Mouse (Mus musculus) kidney, postnatal 10 days (tissue): Measurements from ENCODE around the gene Ccdc42.

Experiments used
- DNase-seq: peaks from one replicate; pipeline ENCODE4 v3.0.0; 2021; ENCODE audit warnings: mixed read lengths

Ccdc42 gene

GRCm38 (mm10) chr11:68586721-68587120, at the start of gene Ccdc42:
Ccdc42 (plus strand) TSS chr11:68587021.
- DNase-seq, result no peak

- no peak for DNase-seq
These were observed 47.2 kb upstream of the Ccdc42 start for GRCm38 (mm10) chr11:68539621-68540020.

- peak; percentile 76 for DNase-seq
These were observed 42.3 kb upstream of the Ccdc42 start for GRCm38 (mm10) chr11:68544554-68544953.

GRCm38 (mm10) chr11:68545172-68545571, 41.6 kb upstream of the Ccdc42 start:
- no peak for DNase-seq

- no peak for DNase-seq
These were observed 41.1 kb upstream of the Ccdc42 start for GRCm38 (mm10) chr11:68545682-68546222.

- DNase-seq, result no peak
These were observed 39.3 kb upstream of the Ccdc42 start for GRCm38 (mm10) chr11:68547484-68547883.

GRCm38 (mm10) chr11:68549597-68549996, 37.2 kb upstream of the Ccdc42 start:
- DNase-seq, result no peak

- no peak for DNase-seq
These were observed 36.5 kb upstream of the Ccdc42 start for GRCm38 (mm10) chr11:68550358-68550757.

- DNase-seq, result peak; percentile 73
These were observed 32.8 kb upstream of the Ccdc42 start for GRCm38 (mm10) chr11:68553981-68554471.

- peak; percentile 86 for DNase-seq
These were observed 30.8 kb upstream of the Ccdc42 start, which contains the start of gene Mfsd6l for GRCm38 (mm10) chr11:68555918-68556584. Mfsd6l (plus strand) TSS chr11:68556186.

GRCm38 (mm10) chr11:68559546-68559945, 27.3 kb upstream of the Ccdc42 start:
- peak; percentile 38 for DNase-seq

GRCm38 (mm10) chr11:68561957-68562950, 24.6 kb upstream of the Ccdc42 start:
- peak; percentile 57 for DNase-seq

- no peak for DNase-seq
These were observed 22.3 kb upstream of the Ccdc42 start for GRCm38 (mm10) chr11:68564356-68565031.

GRCm38 (mm10) chr11:68565032-68565429, 21.8 kb upstream of the Ccdc42 start:
- DNase-seq, result no peak

- DNase-seq, result peak; percentile 88
These were observed 20.3 kb upstream of the Ccdc42 start for GRCm38 (mm10) chr11:68566447-68567059.

- no peak for DNase-seq
These were observed 16.0 kb upstream of the Ccdc42 start for GRCm38 (mm10) chr11:68570861-68571260.

GRCm38 (mm10) chr11:68577076-68577475, 9.7 kb upstream of the Ccdc42 start:
- no peak for DNase-seq

GRCm38 (mm10) chr11:68579462-68579881, 7.3 kb upstream of the Ccdc42 start:
- DNase-seq, result peak; percentile 39

GRCm38 (mm10) chr11:68580566-68580965, 6.3 kb upstream of the Ccdc42 start:
- DNase-seq, result no peak

GRCm38 (mm10) chr11:68583225-68583624, 3.6 kb upstream of the Ccdc42 start:
- DNase-seq, result no peak

- DNase-seq, result peak; percentile 45
These were observed 2.8 kb upstream of the Ccdc42 start for GRCm38 (mm10) chr11:68583906-68584480.

GRCm38 (mm10) chr11:68585890-68586289, 931 bp upstream of the Ccdc42 start:
- peak; percentile 63 for DNase-seq
